In the genomic region with DNA sequence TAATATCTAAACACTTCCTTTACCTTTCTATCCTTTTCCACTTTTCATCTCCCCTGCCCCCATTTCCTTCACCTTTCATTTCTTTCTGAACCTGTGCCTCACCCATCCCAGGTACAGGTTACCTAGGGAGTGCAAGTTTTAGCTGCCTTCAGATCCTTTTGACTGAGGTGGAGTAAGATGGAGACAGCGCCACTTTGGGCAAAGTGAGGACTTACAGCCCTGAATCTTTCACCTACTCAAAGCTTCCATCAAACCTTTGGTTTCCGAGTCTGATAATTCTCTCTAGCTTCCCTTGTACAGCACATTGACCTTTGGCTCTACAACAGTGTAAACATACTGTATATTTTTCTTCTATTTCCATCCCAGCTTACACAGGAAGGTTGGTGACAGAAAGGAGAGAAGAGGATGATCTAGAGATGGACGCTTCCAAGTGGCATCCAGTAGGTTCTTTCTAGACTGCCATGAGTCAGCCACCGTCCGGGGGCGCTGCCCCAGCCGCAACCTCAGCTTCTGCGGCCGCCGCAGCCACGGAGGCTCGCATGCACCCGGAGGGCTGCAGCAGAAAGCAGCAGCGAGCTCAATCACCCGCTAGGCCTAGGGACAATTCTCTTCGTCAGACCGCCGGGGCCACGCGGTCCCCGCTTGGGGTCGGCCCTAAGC, we compare ENCODE assay signal across 8 mouse cellular contexts. TPM values are rescaled to one million over a fixed set of nuclear protein-coding genes. Genes with fewer than 3 reads are reported as not detected.
A peak's percentile ranks its signal among the peaks of the same experiment; 100 is the strongest.
DNase-seq lines count a peak whose midpoint lies in the region; ATAC-seq and TF ChIP-seq lines count a peak whose summit lies in the region.

No protein-coding gene starts in this region.

- peaks cover 30% of the 10 kb centered on the region for H3K4me1 ChIP-seq in kidney, embryonic 15.5 days
- H3K4me1 ChIP-seq in bone marrow macrophage, adult 2 months (ENCODE audit: control insufficient read depth, insufficient read depth, low read length) = no peaks in the 10 kb centered on the region
- H3K4me1 ChIP-seq in forebrain, embryonic 13.5 days = peaks cover 41% of the 10 kb centered on the region
- H3K4me1 ChIP-seq in liver, embryonic 11.5 days (replicated peaks; ENCODE audit: control insufficient read depth, insufficient read depth, low read length) = no peaks in the 10 kb centered on the region; the same call in 1 of the 2 replicates
- no peaks in the 10 kb centered on the region for H3K4me1 ChIP-seq in small intestine, adult 2 months (ENCODE audit: control insufficient read depth, insufficient read depth, insufficient read length, low read length)

- TF ChIP-seq POLR2A in bone marrow macrophage, adult 2 months (IDR thresholded peaks at IDR 0.05; ENCODE audit: borderline replicate concordance, low read depth, low read length) = no peak
- no peak for TF ChIP-seq POLR2A in small intestine, adult 2 months (IDR thresholded peaks at IDR 0.05; ENCODE audit: low read depth, low read length)

- peak overlapping the region; percentile 53 for H3K4me3 ChIP-seq in kidney, embryonic 15.5 days (replicated peaks)
- H3K4me3 ChIP-seq in bone marrow macrophage, adult 2 months (ENCODE audit: insufficient read depth, low read length) = 0 out of 2 replicates have a peak overlapping the region, but pooled peaks have one; percentile 21
- peak overlapping the region; percentile 79 for H3K4me3 ChIP-seq in forebrain, embryonic 13.5 days
- H3K4me3 ChIP-seq in liver, embryonic 11.5 days (ENCODE audit: low read depth, low read length) = peak overlapping the region; percentile 54
- H3K4me3 ChIP-seq in small intestine, adult 2 months (ENCODE audit: low read depth, low read length) = peak overlapping the region; percentile 43

- no peak overlapping the region for H3K27ac ChIP-seq in kidney, embryonic 15.5 days
- H3K27ac ChIP-seq in bone marrow macrophage, adult 2 months (ENCODE audit: insufficient read depth, low read depth, low read length) = no peak overlapping the region
- peak overlapping the region; percentile 96 for H3K27ac ChIP-seq in forebrain, embryonic 13.5 days
- H3K27ac ChIP-seq in liver, embryonic 11.5 days (ENCODE audit: low read depth, low read length) = no peak overlapping the region
- no peak overlapping the region for H3K27ac ChIP-seq in small intestine, adult 2 months (ENCODE audit: insufficient read depth, low read depth, low read length)

- no peaks in the 10 kb centered on the region for H3K36me3 ChIP-seq in kidney, embryonic 15.5 days
- peaks cover 10% of the 10 kb centered on the region for H3K36me3 ChIP-seq in forebrain, embryonic 13.5 days (ENCODE audit: poor library complexity, severe bottlenecking)
- H3K36me3 ChIP-seq in liver, embryonic 11.5 days (ENCODE audit: control insufficient read depth, insufficient read depth, low read length) = no peaks in the 10 kb centered on the region
- no peaks in the 10 kb centered on the region for H3K36me3 ChIP-seq in small intestine, adult 2 months (ENCODE audit: control insufficient read depth, insufficient read depth, low read length)

- H3K9ac ChIP-seq in kidney, embryonic 15.5 days = no peak overlapping the region
- peak overlapping the region; percentile 93 for H3K9ac ChIP-seq in forebrain, embryonic 13.5 days
- H3K9ac ChIP-seq in liver, embryonic 11.5 days (ENCODE audit: low read depth, low read length) = no peak overlapping the region

- H3K27me3 ChIP-seq in kidney, embryonic 15.5 days = peaks cover 72% of the 10 kb centered on the region
- H3K27me3 ChIP-seq in forebrain, embryonic 13.5 days = no peaks in the 10 kb centered on the region
- peaks cover 52% of the 10 kb centered on the region for H3K27me3 ChIP-seq in liver, embryonic 11.5 days (replicated peaks; ENCODE audit: control insufficient read depth, insufficient read depth, low read length)
- H3K27me3 ChIP-seq in small intestine, adult 2 months (ENCODE audit: control insufficient read depth, insufficient read depth, low read length) = peaks cover 15% of the 10 kb centered on the region

- H3K9me3 ChIP-seq in kidney, embryonic 15.5 days (replicated peaks) = no peaks in the 10 kb centered on the region
- H3K9me3 ChIP-seq in forebrain, embryonic 13.5 days (replicated peaks) = no peaks in the 10 kb centered on the region
- H3K9me3 ChIP-seq in liver, embryonic 11.5 days (ENCODE audit: control insufficient read depth, low read length) = no peaks in the 10 kb centered on the region

- DNase-seq in kidney, adult 8-10 months = no peak
- no peak for DNase-seq in liver, embryonic 11.5 days (ENCODE audit: low spot score)
- DNase-seq in urinary bladder, adult 18-20 months (ENCODE audit: low spot score in 2 of 2) = no peak
- DNase-seq in lung, postnatal 36 days = no peak

- WGBS in kidney, embryonic 15.5 days = under 1% methylated on average over 22 of the region's 22 CpGs
- WGBS in forebrain, embryonic 13.5 days = under 1% methylated on average over 22 of the region's 22 CpGs
- 1% methylated on average over 22 of the region's 22 CpGs for WGBS in liver, embryonic 11.5 days
- WGBS in small intestine, adult 2 months = 2% methylated on average over 22 of the region's 22 CpGs

- ATAC-seq in kidney, embryonic 15.5 days (replicated peaks; ENCODE audit: low FRiP score) = peak; percentile 69; the same call in 1 of the 2 replicates
- ATAC-seq in forebrain, embryonic 13.5 days = no peak; the same call in 1 of the 2 replicates
- ATAC-seq in liver, embryonic 11.5 days (replicated peaks; ENCODE audit: low FRiP score) = no peak

- peak overlapping the region; percentile 95 for H3K4me2 ChIP-seq in kidney, embryonic 15.5 days
- peak overlapping the region; percentile 88 for H3K4me2 ChIP-seq in forebrain, embryonic 13.5 days
- peak overlapping the region; percentile 82 for H3K4me2 ChIP-seq in liver, embryonic 11.5 days

- no peak for TF ChIP-seq CTCF in bone marrow macrophage, adult 2 months (IDR thresholded peaks at IDR 0.05; ENCODE audit: low read depth, low read length)
- TF ChIP-seq CTCF in small intestine, adult 2 months (IDR thresholded peaks at IDR 0.05; ENCODE audit: extremely low read depth, insufficient read length, insufficient replicate concordance, low read depth, low read length) = no peak

RNA-seq across cellular contexts. Expression of gene Soga3, which starts 2.7 kb away (rescaled TPM):
- polyA plus RNA-seq in kidney, embryonic 15.5 days (2015; fragmentation: Nextera tagmentation; extraction: Ambion mirVana) = 0.93 and 1.2 TPM in 2 replicates
- not detected in 2 replicates for polyA plus RNA-seq in bone marrow macrophage, adult 2 months (2012; ENCODE audit: insufficient read depth, insufficient read length, missing spikeins)
- 60.4 and 65.3 TPM in 2 replicates for polyA plus RNA-seq in forebrain, embryonic 13.5 days (2015; fragmentation: Nextera tagmentation; extraction: Ambion mirVana)
- 0.64 and 0.90 TPM in 2 replicates for polyA plus RNA-seq in liver, embryonic 11.5 days (2014; fragmentation: Nextera tagmentation; extraction: Ambion mirVana)
- polyA plus RNA-seq in small intestine, adult 2 months (2012; rRNA removed) = 0.13 and 0.37 TPM in 2 replicates

RNA-seq across cellular contexts. Expression of gene Gm49353, which starts 52.4 kb away (rescaled TPM):
- polyA plus RNA-seq in kidney, embryonic 15.5 days (2015; fragmentation: Nextera tagmentation; extraction: Ambion mirVana) = not detected in 2 replicates
- not detected in 2 replicates for polyA plus RNA-seq in bone marrow macrophage, adult 2 months (2012; ENCODE audit: insufficient read depth, insufficient read length, missing spikeins)
- 13.0 and 19.1 TPM in 2 replicates for polyA plus RNA-seq in forebrain, embryonic 13.5 days (2015; fragmentation: Nextera tagmentation; extraction: Ambion mirVana)
- not detected in 2 replicates for polyA plus RNA-seq in liver, embryonic 11.5 days (2014; fragmentation: Nextera tagmentation; extraction: Ambion mirVana)
- polyA plus RNA-seq in small intestine, adult 2 months (2012; rRNA removed) = not detected in 2 replicates

Comparison
In these comparisons a context has a peak if more than half of its experiments do, and no peak if none do; other contexts are left out.
1. H3K4me3 ChIP-seq: peak in every context shown above with its lines; median percentile 79 in forebrain, embryonic 13.5 days; 54 in liver, embryonic 11.5 days; 53 in kidney, embryonic 15.5 days; 43 in small intestine, adult 2 months; 21 in bone marrow macrophage, adult 2 months.
2. RNA of gene Soga3, which starts 2.7 kb away (polyA plus RNA-seq): 60.4 to 65.3 TPM in forebrain, embryonic 13.5 days; 0.93 to 1.2 TPM in kidney, embryonic 15.5 days, 0.64 to 0.90 TPM in liver, embryonic 11.5 days, 0.13 to 0.37 TPM in small intestine, adult 2 months and not detected in bone marrow macrophage, adult 2 months; every median in the first group is over 10 times any median in the second.
3. RNA of gene Gm49353, which starts 52.4 kb away (polyA plus RNA-seq): 13.0 to 19.1 TPM in forebrain, embryonic 13.5 days; not detected in kidney, embryonic 15.5 days, not detected in liver, embryonic 11.5 days, not detected in bone marrow macrophage, adult 2 months and not detected in small intestine, adult 2 months; every median in the first group is over 10 times any median in the second.
4. Peak in every context shown above with its lines, with median percentiles within 50 percentile points of each other: H3K4me2 ChIP-seq.